Mouse (Mus musculus) limb, embryonic 14.5 days (tissue): ENCODE data around the gene Nfkbib. TPM values are rescaled to one million over a fixed set of nuclear protein-coding genes. Genes with fewer than 3 reads are reported as not detected.

Experiments used
- ATAC-seq: fragments of 200-750 bp; cut with Nextera tagmentation; 2 replicates; pipeline ENCODE4 v1.8.0; 2017; ENCODE audit warnings: low read depth, moderate number of reproducible peaks, moderate TSS enrichment; ENCODE audit not compliant: low FRiP score
- DNase-seq: peaks from one replicate; pipeline ENCODE4 v3.0.0-alpha.2; 2015; ENCODE audit warnings: low spot score
- H3K27ac ChIP-seq: fragments of 300-500 bp; sonication (generic); replicated peaks from 2 replicates; pipeline ENCODE4 v1.5.1; 2014; ENCODE audit warnings: low read depth, mild to moderate bottlenecking, low read length, moderate library complexity, mixed read lengths
- H3K27me3 ChIP-seq: fragments of 300-500 bp; sonication (generic); 2 replicates; pipeline ENCODE4 v1.6.1; 2014; ENCODE audit warnings: low read length, mixed read lengths; ENCODE audit not compliant: control insufficient read depth, insufficient read depth
- H3K36me3 ChIP-seq: fragments of 300-500 bp; sonication (generic); 2 replicates; pipeline ENCODE4 v1.6.1; 2014; ENCODE audit warnings: mild to moderate bottlenecking, low read length, moderate library complexity, mixed read lengths; ENCODE audit not compliant: control insufficient read depth, insufficient read depth
- H3K4me1 ChIP-seq: fragments of 300-500 bp; sonication (generic); 2 replicates; pipeline ENCODE4 v1.6.1; 2014; ENCODE audit warnings: antibody characterized with exemption, low read length, mixed read lengths; ENCODE audit not compliant: control insufficient read depth, insufficient read depth
- H3K4me2 ChIP-seq: fragments of 300-500 bp; sonication (generic); replicated peaks from 2 replicates; pipeline ENCODE4 v1.6.1; 2014; ENCODE audit warnings: low read depth, mild to moderate bottlenecking, low read length, moderate library complexity; ENCODE audit not compliant: severe bottlenecking
- H3K4me3 ChIP-seq: fragments of 300-500 bp; sonication (generic); replicated peaks from 2 replicates; pipeline ENCODE4 v1.5.1; 2014; ENCODE audit warnings: low read length
- H3K9ac ChIP-seq: fragments of 300-500 bp; sonication (generic); 2 replicates; pipeline ENCODE4 v1.6.1; 2014; ENCODE audit warnings: mild to moderate bottlenecking, low read depth, low read length, moderate library complexity; ENCODE audit not compliant: severe bottlenecking
- H3K9me3 ChIP-seq: fragments of 300-500 bp; sonication (generic); 2 replicates; pipeline ENCODE4 v1.6.1; 2016; ENCODE audit warnings: low read length; ENCODE audit not compliant: control insufficient read depth
- POLR2A ChIP-seq: fragments of 200-500 bp; IDR thresholded peaks from 2 replicates; pipeline ENCODE4 v1.8.0; 2012; ENCODE audit warnings: inconsistent platforms, mild to moderate bottlenecking, moderate library complexity, borderline replicate concordance; ENCODE audit not compliant: insufficient read depth, insufficient read length; ENCODE audit errors: extremely low read depth
- WGBS: fragments of 180-500 bp; shearing (Covaris S2); extraction: QIAGEN DNeasy Blood & Tissue Kit; methylation state at CpG from one replicate; pipeline ENCODE4 v1.1.7; 2014; 5-methylcytosine and 5-hydroxymethylcytosine counted together
- polyA plus RNA-seq, 2 experiments: library from polyadenylated mRNA; depleted of rRNA in 1 of 2; stranded (reverse) in 1 of 2; unstranded in 1 of 2; fragments of >200 nt; fragmentation: Nextera tagmentation in 1 of 2; extraction: Ambion mirVana in 1 of 2; gene quantifications; 2 replicates each; pipeline versions ENCODE4 v1.2.1 to v1.2.3; 2012 to 2014

Nfkbib gene
- polyA plus RNA-seq, 2 experiments: 27.4 to 41.9 TPM

DNA sequence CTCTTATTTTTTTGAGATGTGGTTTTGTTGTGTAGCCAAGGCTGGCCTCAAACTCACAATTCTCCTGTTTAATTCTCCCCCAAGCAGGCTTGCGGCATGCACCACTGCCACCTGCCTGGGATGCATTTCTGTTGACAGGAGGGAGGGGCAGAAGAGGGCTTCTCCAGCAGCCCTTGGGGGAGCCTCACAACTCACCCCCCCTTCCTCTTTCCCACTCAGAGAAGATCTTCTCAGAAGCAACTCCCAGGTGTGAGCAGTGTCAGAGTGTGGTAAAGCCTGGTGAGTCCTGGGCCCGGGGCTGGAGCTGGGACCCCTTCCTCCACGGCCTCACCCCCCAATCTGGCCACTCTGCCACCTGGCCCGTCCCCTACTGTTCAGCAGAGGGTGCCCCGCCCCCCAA is 17.8 kb upstream of the Nfkbib start:
- no peak overlapping the region for H3K4me3 ChIP-seq
- H3K9ac ChIP-seq: no peak overlapping the region
- no peak overlapping the region for H3K4me2 ChIP-seq
- no peaks in the 10 kb centered on the region for H3K9me3 ChIP-seq
- DNase-seq (no peak), ATAC-seq (no peak)
- no peaks in the 10 kb centered on the region for H3K27me3 ChIP-seq
- 72% methylated on average over 5 of the region's 5 CpGs for WGBS
- H3K36me3 ChIP-seq: peaks cover 45% of the 10 kb centered on the region
- H3K27ac ChIP-seq: no peak overlapping the region
- peaks cover 13% of the 10 kb centered on the region for H3K4me1 ChIP-seq
- no peak for TF ChIP-seq POLR2A

GRCm38 (mm10) chr7:28781261-28781663 is 13.9 kb upstream of the Nfkbib start:
- ATAC-seq (no peak), DNase-seq (no peak)
- Histone ChIP-seq H3K9me3 (no peaks in the 10 kb centered on the region), H3K9ac (no peak overlapping the region; the same call in 1 of the 2 replicates), H3K4me2 (no peak overlapping the region), H3K27me3 (no peaks in the 10 kb centered on the region), H3K4me3 (no peak overlapping the region), H3K27ac (no peak overlapping the region), H3K36me3 (peaks cover 49% of the 10 kb centered on the region), H3K4me1 (peaks cover 6% of the 10 kb centered on the region; the same call in 1 of the 2 replicates)
- WGBS: 90% methylated on average over 8 of the region's 8 CpGs
- no peak for TF ChIP-seq POLR2A

GRCm38 (mm10) chr7:28780857-28781256 is 13.5 kb upstream of the Nfkbib start:
- no peak for ATAC-seq

GRCm38 (mm10) chr7:28780067-28780658 is 12.9 kb upstream of the Nfkbib start:
- ATAC-seq: peak; percentile 53
- 44% methylated on average over 6 of the region's 6 CpGs for WGBS
- no peak overlapping the region for H3K9ac ChIP-seq

More at GRCm38 (mm10) chr7:28780857-28781256, 13.5 kb upstream of the Nfkbib start:
- H3K4me3 ChIP-seq: no peak overlapping the region
- H3K27me3 ChIP-seq: no peaks in the 10 kb centered on the region
- no peak overlapping the region for H3K27ac ChIP-seq
- no peak for TF ChIP-seq POLR2A
- peaks cover 52% of the 10 kb centered on the region for H3K36me3 ChIP-seq
- H3K4me2 ChIP-seq: no peak overlapping the region
- H3K9ac ChIP-seq: no peak overlapping the region
- no peaks in the 10 kb centered on the region for H3K9me3 ChIP-seq
- peaks cover 6% of the 10 kb centered on the region; the same call in 1 of the 2 replicates for H3K4me1 ChIP-seq
- WGBS: 75% methylated on average over 7 of the region's 7 CpGs
- no peak for DNase-seq

GRCm38 (mm10) chr7:28778825-28779224 is 11.5 kb upstream of the Nfkbib start:
- Histone ChIP-seq H3K27me3 (no peaks in the 10 kb centered on the region), H3K4me2 (no peak overlapping the region), H3K9ac (no peak overlapping the region), H3K9me3 (no peaks in the 10 kb centered on the region), H3K36me3 (peaks cover 51% of the 10 kb centered on the region), H3K27ac (no peak overlapping the region), H3K4me1 (peaks cover 6% of the 10 kb centered on the region; the same call in 1 of the 2 replicates), H3K4me3 (no peak overlapping the region)
- ATAC-seq (no peak), DNase-seq (no peak)
- TF ChIP-seq POLR2A: no peak
- WGBS: 83% methylated on average over 9 of the region's 9 CpGs

More at GRCm38 (mm10) chr7:28780067-28780658, 12.9 kb upstream of the Nfkbib start:
- Histone ChIP-seq H3K4me1 (peaks cover 6% of the 10 kb centered on the region; the same call in 1 of the 2 replicates), H3K4me2 (no peak overlapping the region), H3K27ac (no peak overlapping the region), H3K36me3 (peaks cover 51% of the 10 kb centered on the region), H3K9me3 (no peaks in the 10 kb centered on the region), H3K4me3 (no peak overlapping the region), H3K27me3 (no peaks in the 10 kb centered on the region)
- no peak for TF ChIP-seq POLR2A
- peak; percentile 94 for DNase-seq

- Histone ChIP-seq H3K4me1 (0 out of 2 replicates have a peak, but pooled peaks cover under 1% of the 10 kb centered on the region), H3K4me2 (no peak overlapping the region), H3K36me3 (peaks cover 51% of the 10 kb centered on the region), H3K27me3 (no peaks in the 10 kb centered on the region), H3K9ac (no peak overlapping the region), H3K9me3 (no peaks in the 10 kb centered on the region), H3K27ac (no peak overlapping the region), H3K4me3 (no peak overlapping the region)
- peak; percentile 42 for DNase-seq
- no peak for TF ChIP-seq POLR2A
- ATAC-seq: 0 out of 2 replicates have a peak, but pooled peaks have one; percentile 29
- 88% methylated on average over 7 of the region's 7 CpGs for WGBS
These were observed 7.8 kb upstream of the Nfkbib start for GRCm38 (mm10) chr7:28775129-28775528.
